Mouse (Mus musculus) adrenal gland, postnatal 14 days (tissue): ENCODE measurements around the gene Olfr967. TPM values are rescaled to one million over a fixed set of nuclear protein-coding genes. Genes with fewer than 3 reads are reported as not detected.
"Not testable (repeated sequence)": the region's sequence is repeated elsewhere in the genome, so short reads cannot be mapped to it uniquely, and the experiment has no call there.

ENCODE experiments used
- DNase-seq: peaks from one replicate; pipeline ENCODE4 v3.0.0; 2021; ENCODE audit warnings: mixed read lengths
- long read RNA-seq, 2 experiments: library from polyadenylated mRNA; stranded (forward); transcript quantifications; one replicate each; pipeline ENCODE4 v2.0.0; 2021
- total RNA-seq: library from RNA; stranded (reverse); gene quantifications from 2 replicates; pipeline ENCODE4 v1.2.3, GENCODE M21; 2021

The Olfr967 gene
- total RNA-seq: not detected in 2 replicates
- long read RNA-seq, experiment 1: 0 reads
- long read RNA-seq, experiment 2: 0 reads

DNA sequence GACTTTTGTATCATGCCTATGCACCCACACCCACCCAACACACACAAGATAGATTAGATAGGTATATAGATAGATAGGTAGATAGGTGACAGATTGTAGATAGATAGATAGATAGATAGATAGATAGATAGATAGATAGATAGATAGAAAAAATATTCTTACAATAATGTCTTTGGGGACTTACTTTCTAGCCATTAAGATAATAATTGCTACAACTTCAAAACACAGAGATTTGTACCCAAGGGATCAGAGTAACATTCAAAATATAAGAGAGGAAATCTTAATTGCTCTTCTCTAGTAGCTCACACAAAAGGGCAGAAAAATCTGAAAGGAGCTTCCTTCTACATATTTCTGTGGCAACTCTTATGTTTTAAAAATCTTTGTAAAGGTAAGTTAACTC lies at the start of gene Olfr967:
Gene Olfr967, plus strand, starts transcription at position 301 of the 400 bp plus-strand sequence.
- no peak for DNase-seq

DNA sequence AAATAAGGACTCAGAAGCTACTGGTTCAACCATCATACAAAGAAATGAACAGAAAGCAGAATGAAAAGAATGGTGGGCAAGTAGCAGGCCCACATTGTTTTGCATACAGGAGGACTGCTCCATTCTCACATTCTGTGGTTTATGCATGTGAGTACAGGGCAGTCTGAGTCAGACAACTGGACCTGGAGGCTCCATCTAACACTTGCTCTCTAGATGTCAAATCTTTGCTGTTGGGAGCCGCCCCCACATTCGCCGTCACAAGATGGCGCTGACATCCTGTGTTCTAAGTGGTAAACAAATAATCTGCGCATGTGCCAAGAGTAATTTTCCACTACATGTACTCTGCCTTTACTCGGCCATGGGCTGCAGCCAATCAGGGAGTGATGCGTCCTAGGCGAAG lies 44.9 kb upstream of the Olfr967 start:
- DNase-seq: not testable (repeated sequence)

- no peak for DNase-seq
Measured at GRCm38 (mm10) chr9:39707017-39707416, 39.0 kb upstream of the Olfr967 start, which contains the start of gene Olfr149. Olfr149 (minus strand) TSS chr9:39707117.

GRCm38 (mm10) chr9:39708958-39709357 lies 37.1 kb upstream of the Olfr967 start:
- no peak for DNase-seq

DNA sequence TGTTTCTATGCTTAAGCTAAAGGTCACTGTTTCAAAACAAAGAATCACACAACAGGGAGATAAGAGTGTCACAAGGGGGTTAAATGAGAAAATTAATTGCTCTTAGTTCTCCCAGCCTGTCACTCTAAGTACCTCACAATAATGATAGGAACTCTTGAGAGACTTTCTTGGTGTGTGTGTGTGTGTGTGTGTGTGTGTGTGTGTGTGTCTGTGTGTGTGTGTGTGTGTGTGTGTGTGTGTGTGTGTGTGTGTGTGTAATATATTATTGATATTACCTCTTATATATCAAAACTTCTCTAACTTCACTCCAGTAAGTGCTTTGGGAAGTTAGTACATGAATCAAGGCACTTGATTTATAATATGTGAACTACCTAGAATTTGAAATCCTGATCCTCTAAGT lies 35.0 kb upstream of the Olfr967 start, which contains the start of gene Olfr965:
Gene Olfr965, plus strand, starts transcription at position 301 of the 400 bp plus-strand sequence.
- DNase-seq: no peak

DNA sequence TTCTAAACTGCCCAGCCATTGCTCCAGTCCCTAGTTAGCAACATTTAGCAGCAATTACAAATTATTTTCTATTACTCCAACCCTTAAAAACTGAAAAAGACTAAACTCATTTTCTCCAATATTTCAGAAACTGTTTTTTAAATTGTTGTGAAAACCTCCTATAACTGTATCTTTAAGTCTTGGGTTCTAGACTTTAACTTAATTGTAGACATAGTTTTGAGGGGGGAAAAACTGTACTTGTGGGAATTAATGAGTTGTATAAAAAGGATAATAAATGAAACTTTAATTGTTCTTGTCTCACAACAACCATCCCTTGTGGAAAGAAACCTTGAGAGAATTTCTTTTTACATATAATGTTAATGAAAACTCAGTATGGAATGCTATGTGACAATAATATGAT lies 15.4 kb upstream of the Olfr967 start, which contains the start of gene Olfr150:
Gene Olfr150, plus strand, starts transcription at position 301 of the 400 bp plus-strand sequence.
- no peak for DNase-seq

DNA sequence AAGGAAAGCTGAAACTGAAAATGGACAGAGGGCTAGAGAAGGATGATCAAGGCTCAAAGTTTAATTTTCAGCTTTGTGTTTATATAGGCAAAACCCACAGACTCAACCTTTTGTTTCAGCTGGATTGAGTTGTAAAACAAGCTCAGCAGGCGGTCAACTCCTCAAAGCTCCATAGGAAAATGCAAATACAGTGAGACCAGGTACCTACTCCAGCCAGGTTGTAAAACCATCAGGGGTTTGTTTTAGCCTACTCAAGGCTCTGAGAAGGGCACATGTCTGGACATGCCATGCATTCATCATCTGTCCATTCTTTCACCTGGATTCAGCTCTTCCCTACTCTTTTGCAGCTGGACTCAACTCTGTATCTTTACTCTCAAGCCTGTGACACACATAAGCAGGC lies 5.3 kb upstream of the Olfr967 start:
- DNase-seq: no peak

DNA sequence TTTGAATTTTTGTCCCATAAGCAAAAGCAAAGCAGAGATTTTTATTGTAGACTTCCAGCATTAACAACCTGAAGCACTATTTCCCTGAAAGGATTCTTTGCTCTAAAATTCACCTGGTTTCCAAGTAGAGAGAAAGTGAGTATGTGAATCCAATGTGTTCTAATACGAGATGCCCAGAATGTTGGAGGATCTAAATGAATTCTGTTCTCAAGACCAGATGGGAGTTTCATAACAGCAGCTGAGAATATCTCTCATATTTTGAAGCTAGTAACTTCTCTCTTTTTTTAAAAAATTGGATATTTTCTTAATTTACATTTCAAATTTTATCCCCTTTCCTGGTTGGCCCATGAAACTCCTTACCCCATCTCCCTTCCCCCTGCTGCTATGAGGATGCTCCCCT lies 379 bp downstream of the Olfr967 start:
- DNase-seq: no peak

DNA sequence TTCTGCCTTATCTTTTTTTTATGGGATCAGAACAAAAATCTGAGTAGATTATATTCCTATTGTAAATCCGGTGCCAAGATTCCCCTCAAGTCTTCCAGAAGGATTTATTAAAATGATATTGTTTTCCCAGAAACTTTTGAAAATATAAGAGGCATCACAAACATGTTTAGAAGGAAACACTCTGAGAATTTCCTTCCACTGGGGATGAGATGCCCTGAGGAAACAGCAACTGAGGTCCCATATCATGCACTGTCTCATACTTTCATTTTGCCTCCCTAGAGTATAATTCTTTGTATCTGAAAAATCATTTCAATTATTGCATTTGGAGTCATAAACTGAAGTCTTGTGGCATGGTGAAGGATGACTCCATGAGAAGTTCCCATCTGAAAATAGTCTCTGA lies 37.1 kb downstream of the Olfr967 start, which contains the start of gene Olfr968:
Gene Olfr968, minus strand, starts transcription at position 101 of the 400 bp plus-strand sequence.
- no peak for DNase-seq

DNA sequence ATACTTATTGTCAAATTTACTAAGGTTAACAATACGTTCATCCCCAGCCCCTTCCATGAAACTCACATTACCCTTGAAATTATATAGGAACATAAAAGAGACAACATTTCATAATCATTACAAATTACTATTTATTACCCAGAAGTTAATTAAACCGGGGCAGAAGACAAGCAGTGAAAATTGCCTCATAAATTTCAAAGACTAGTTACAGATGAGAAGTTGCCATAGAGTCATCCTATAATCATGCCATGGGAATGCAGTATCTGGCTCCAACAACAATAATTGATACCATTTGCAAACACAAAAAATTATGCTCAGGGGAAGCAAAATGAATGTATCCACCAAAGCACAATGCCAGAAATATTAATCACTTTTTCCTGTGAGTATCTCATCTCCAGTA lies 44.5 kb downstream of the Olfr967 start, which contains the start of gene Olfr969:
Gene Olfr969, plus strand, starts transcription at position 388 of the 400 bp plus-strand sequence.
- DNase-seq: no peak

Other genes with a start within 250 kb of the Olfr967 start
- not detected in 2 replicates for gene Olfr957, start 230.4 kb upstream of the Olfr967 start, total RNA-seq
- gene Olfr958, start 192.2 kb upstream of the Olfr967 start, total RNA-seq: not detected in 2 replicates
- gene Olfr959, start 170.7 kb upstream of the Olfr967 start, total RNA-seq: not detected in 2 replicates
- gene AW551984, start 141.8 kb upstream of the Olfr967 start, total RNA-seq: 11.9 and 14.9 TPM in 2 replicates
- gene Olfr148, start 135.6 kb upstream of the Olfr967 start, total RNA-seq: not detected in 2 replicates
- gene Olfr960, start 124.9 kb upstream of the Olfr967 start, total RNA-seq: not detected in 2 replicates
- gene Olfr961, start 101.2 kb upstream of the Olfr967 start, total RNA-seq: not detected in 2 replicates
- not detected in 2 replicates for gene Olfr963, start 79.0 kb upstream of the Olfr967 start, total RNA-seq
- not detected in 2 replicates for gene Olfr149, start 39.1 kb upstream of the Olfr967 start, total RNA-seq
- not detected in 2 replicates for gene Olfr965, start 34.9 kb upstream of the Olfr967 start, total RNA-seq
- gene Olfr150, start 15.3 kb upstream of the Olfr967 start, total RNA-seq: not detected in 2 replicates
- not detected in 2 replicates for gene Olfr968, start 37.0 kb downstream of the Olfr967 start, total RNA-seq
- gene Olfr969, start 44.7 kb downstream of the Olfr967 start, total RNA-seq: not detected in 2 replicates
- not detected in 2 replicates for gene Olfr970, start 62.6 kb downstream of the Olfr967 start, total RNA-seq
- gene Olfr971, start 90.6 kb downstream of the Olfr967 start, total RNA-seq: not detected in 2 replicates
- not detected in 2 replicates for gene Olfr972, start 120.2 kb downstream of the Olfr967 start, total RNA-seq
- not detected in 2 replicates for gene Olfr229, start 161.1 kb downstream of the Olfr967 start, total RNA-seq
- gene Olfr974, start 191.3 kb downstream of the Olfr967 start, total RNA-seq: not detected in 2 replicates
- gene Olfr975, start 205.8 kb downstream of the Olfr967 start, total RNA-seq: not detected in 2 replicates
- gene Olfr976, start 214.9 kb downstream of the Olfr967 start, total RNA-seq: not detected in 2 replicates
- gene Olfr978, start 245.9 kb downstream of the Olfr967 start, total RNA-seq: not detected in 2 replicates